Mouse (Mus musculus): ENCODE measurements at regions not wholly inside any gene's neighbourhood (a gene's known extent, or its start where the extent isn't known, plus 50 kb on each side); places are given as distances from the start of the nearest gene placed in this dataset.

DNA sequence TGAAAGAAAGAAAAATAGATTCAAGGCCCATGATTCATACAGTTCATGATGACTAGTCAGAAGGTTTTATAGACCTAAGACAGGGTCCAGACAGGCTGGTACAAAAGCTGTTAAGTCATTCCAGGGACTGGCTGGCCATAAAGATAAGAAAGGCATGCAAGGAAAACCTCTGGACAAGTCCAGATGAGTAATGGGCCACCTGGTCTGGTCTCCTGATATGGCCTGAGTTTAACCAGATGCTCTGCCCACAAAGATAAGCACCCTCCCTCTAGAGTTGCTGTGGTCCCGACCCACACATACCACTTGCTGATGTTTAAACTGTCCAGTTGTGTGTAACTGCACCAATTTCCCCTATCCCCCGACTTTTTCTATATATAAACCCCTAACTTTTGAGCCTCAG, 934.7 kb upstream of the Ndn start:
- no peak overlapping the region for H3K4me2 ChIP-seq
- WGBS, result 62% methylated on average over 2 of the region's 2 CpGs

DNA sequence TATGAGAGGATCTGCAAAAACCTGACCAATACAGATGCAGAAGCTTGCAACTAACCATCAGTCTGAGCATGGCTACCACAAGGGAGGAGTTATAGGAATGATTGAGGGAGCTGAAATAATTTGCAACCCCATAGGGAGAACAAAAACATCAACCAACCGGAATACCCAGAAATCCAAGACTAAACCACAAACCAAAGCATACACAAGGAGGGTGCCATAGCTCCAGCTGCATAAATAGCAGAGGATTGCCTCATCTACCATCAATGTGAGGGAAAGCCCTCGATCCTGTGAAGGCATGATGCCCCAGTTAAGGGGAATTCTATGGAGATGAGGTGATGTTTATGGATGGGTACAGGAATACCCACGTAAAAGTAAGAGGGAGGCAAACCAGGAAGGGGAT, 929.8 kb upstream of the Ndn start:
- Histone ChIP-seq H3K4me1 (replicated peaks) (no peaks in the 10 kb centered on the region), H3K9ac (replicated peaks) (no peak overlapping the region), H3K4me3 (replicated peaks) (no peak overlapping the region), H3K4me2 (no peak overlapping the region), H3K27me3 (no peaks in the 10 kb centered on the region), H3K9me3 (peaks cover 20% of the 10 kb centered on the region; the same call in 1 of the 2 replicates), H3K36me3 (no peaks in the 10 kb centered on the region), H3K27ac (no peak overlapping the region)
- WGBS, result 67% methylated on average over 3 of the region's 3 CpGs
- no peak for ATAC-seq (ENCODE audit: insufficient number of reproducible peaks, insufficient read depth, low FRiP score, low TSS enrichment, low read depth)

More for the DNA sequence above, 934.7 kb upstream of the Ndn start:
- H3K36me3 ChIP-seq, result no peaks in the 10 kb centered on the region
- H3K4me3 ChIP-seq (replicated peaks), result no peak overlapping the region
- no peaks in the 10 kb centered on the region for H3K27me3 ChIP-seq
- peaks cover 59% of the 10 kb centered on the region for H3K9me3 ChIP-seq
- no peak overlapping the region for H3K9ac ChIP-seq (replicated peaks)
- no peaks in the 10 kb centered on the region for H3K4me1 ChIP-seq (replicated peaks)
- no peak overlapping the region for H3K27ac ChIP-seq
- no peak for ATAC-seq (ENCODE audit: insufficient number of reproducible peaks, insufficient read depth, low FRiP score, low TSS enrichment, low read depth)

DNA sequence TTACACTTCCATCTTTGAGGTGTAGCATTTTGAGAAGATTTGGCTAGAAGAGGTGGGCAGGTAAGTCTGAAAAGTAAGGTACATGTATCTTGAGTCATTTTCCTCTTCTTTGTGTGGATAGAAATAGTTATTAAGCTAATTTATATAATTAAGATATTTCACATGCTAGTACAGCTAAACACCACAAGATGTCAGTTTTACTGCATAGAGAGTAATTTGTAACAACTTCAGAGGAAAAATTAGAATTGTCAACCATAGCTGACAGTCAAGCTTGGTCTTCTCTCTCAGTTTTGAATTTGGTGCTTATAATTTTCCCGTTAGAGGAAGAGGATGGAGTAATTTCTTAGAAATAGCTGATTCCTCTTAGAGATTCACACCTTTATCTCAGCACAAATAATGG, 890.6 kb upstream of the Ndn start:
- 76% methylated on average over 1 of the region's 1 CpGs for WGBS
- ATAC-seq (ENCODE audit: insufficient number of reproducible peaks, insufficient read depth, low FRiP score, low TSS enrichment, low read depth), result no peak
- Histone ChIP-seq H3K27ac (no peak overlapping the region), H3K9me3 (peaks cover 7% of the 10 kb centered on the region; the same call in 1 of the 2 replicates), H3K4me3 (replicated peaks) (no peak overlapping the region), H3K4me1 (replicated peaks) (no peaks in the 10 kb centered on the region), H3K36me3 (no peaks in the 10 kb centered on the region), H3K4me2 (no peak overlapping the region), H3K27me3 (no peaks in the 10 kb centered on the region), H3K9ac (replicated peaks) (no peak overlapping the region)

DNA sequence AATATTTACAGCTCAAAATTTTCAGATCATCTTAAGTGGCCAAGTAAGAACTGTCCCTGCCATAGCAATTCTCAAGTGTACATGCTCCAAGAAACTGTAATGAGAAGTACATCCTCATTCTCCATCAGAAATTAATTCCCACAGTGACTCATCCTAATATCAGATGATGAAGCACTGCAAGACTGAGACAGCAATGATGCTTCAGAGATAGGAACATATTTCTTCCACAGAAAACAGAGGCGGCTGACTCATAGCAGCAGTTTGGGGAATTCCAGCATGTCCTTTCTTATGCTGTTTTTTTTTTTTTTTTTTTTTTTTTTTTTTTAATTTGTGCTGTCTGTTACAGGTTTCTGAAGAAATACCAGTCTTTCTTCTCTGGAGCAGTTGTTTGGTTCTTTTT, 865.3 kb upstream of the Ndn start:
- H3K36me3 ChIP-seq, result no peaks in the 10 kb centered on the region
- H3K9ac ChIP-seq (replicated peaks), result no peak overlapping the region
- WGBS, result 81% methylated on average over 1 of the region's 1 CpGs
- H3K27ac ChIP-seq, result no peak overlapping the region
- H3K9me3 ChIP-seq, result peaks cover 4% of the 10 kb centered on the region
- H3K27me3 ChIP-seq, result no peaks in the 10 kb centered on the region
- no peak overlapping the region for H3K4me3 ChIP-seq (replicated peaks)
- no peaks in the 10 kb centered on the region for H3K4me1 ChIP-seq (replicated peaks)
- H3K4me2 ChIP-seq, result no peak overlapping the region
- no peak for ATAC-seq (ENCODE audit: insufficient number of reproducible peaks, insufficient read depth, low FRiP score, low TSS enrichment, low read depth)

DNA sequence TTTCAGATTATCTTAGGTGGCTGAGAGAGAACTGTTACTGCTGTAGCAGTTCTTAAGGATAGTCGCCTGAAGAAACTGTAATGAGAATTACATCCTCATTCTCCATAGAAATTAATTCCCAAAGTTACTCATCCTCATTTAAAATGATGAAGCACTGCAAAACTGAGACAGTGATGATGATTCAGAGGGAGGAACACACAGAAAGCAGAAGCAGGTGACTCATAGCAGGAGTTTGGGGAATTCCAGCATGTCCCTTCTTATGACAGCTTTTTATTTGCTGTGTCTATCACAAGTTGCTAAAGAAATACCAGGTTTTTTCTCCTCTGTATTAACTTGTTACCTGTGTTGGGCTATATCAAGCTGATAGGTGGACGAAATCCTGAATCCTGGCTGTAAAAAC, 831.6 kb upstream of the Ndn start:
- ATAC-seq (ENCODE audit: insufficient number of reproducible peaks, insufficient read depth, low FRiP score, low TSS enrichment, low read depth), result no peak
- H3K4me2 ChIP-seq, result no peak overlapping the region

DNA sequence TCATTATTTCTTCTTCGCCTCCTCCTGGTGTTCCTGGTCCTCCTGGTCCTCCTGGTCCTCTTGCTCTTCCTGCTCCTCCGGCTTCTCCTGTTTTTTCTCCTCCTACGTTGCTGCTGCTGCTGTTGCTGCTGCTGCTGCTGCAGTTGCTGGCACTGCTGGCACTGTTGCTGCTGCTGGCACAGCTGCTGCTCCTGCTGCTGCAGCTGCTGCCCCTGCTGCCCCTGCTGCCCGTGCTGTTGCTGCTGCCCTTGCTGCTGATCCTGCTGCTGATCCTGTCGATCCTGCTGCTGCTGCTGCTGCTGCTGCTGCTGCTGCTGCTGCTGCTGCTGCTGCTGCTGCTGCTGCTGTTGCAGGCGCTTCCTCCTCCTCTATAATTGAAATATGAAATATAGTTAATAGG, 811.2 kb upstream of the Ndn start:
- Histone ChIP-seq H3K4me2 (no peak overlapping the region), H3K4me3 (replicated peaks) (no peak overlapping the region), H3K4me1 (replicated peaks) (no peaks in the 10 kb centered on the region), H3K27ac (no peak overlapping the region), H3K27me3 (no peaks in the 10 kb centered on the region), H3K9ac (replicated peaks) (no peak overlapping the region), H3K9me3 (peaks cover 13% of the 10 kb centered on the region), H3K36me3 (no peaks in the 10 kb centered on the region)
- ATAC-seq (ENCODE audit: insufficient number of reproducible peaks, insufficient read depth, low FRiP score, low TSS enrichment, low read depth), result no peak
- 66% methylated on average over 6 of the region's 6 CpGs for WGBS

More for the DNA sequence above, 831.6 kb upstream of the Ndn start:
- H3K27me3 ChIP-seq, result no peaks in the 10 kb centered on the region
- WGBS, result 66% methylated on average over 2 of the region's 2 CpGs
- H3K9me3 ChIP-seq, result peaks cover 6% of the 10 kb centered on the region; the same call in 1 of the 2 replicates
- H3K9ac ChIP-seq (replicated peaks), result no peak overlapping the region
- H3K4me1 ChIP-seq (replicated peaks), result no peaks in the 10 kb centered on the region
- H3K27ac ChIP-seq, result no peak overlapping the region
- no peak overlapping the region for H3K4me3 ChIP-seq (replicated peaks)
- H3K36me3 ChIP-seq, result no peaks in the 10 kb centered on the region
